Mouse (Mus musculus): ENCODE data around the gene Ppih. TPM values are rescaled to one million over a fixed set of nuclear protein-coding genes. Genes with fewer than 3 reads are reported as not detected.

The Ppih gene
- polyA plus RNA-seq, 1 experiment from 2014 or later: 133 TPM

DNA sequence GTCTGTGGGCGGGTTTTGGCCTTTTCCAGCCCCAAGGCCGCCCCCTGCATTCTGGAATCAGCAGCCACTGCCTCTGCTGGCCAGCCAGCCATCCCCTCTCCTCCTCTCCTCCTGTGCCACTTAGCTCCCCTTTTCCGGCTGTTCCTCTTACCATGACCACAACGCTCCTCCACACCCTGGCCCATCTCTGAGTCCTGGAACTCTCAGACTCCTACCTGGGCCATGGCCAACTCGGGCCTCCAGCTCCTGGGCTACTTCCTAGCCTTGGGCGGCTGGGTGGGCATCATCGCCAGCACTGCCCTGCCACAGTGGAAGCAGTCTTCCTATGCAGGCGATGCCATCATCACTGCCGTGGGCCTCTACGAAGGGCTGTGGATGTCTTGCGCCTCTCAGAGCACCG is 65.0 kb downstream of the Ppih start, which contains the start of gene Cldn19:
Gene Cldn19 (plus strand): TSS at position 64 of the 400 bp plus-strand sequence.
- no peaks in the 10 kb centered on the region for H3K27me3 ChIP-seq (ENCODE audit: control insufficient read depth, insufficient read depth, low read length)
- 73% methylated on average over 12 of the region's 12 CpGs for WGBS

DNA sequence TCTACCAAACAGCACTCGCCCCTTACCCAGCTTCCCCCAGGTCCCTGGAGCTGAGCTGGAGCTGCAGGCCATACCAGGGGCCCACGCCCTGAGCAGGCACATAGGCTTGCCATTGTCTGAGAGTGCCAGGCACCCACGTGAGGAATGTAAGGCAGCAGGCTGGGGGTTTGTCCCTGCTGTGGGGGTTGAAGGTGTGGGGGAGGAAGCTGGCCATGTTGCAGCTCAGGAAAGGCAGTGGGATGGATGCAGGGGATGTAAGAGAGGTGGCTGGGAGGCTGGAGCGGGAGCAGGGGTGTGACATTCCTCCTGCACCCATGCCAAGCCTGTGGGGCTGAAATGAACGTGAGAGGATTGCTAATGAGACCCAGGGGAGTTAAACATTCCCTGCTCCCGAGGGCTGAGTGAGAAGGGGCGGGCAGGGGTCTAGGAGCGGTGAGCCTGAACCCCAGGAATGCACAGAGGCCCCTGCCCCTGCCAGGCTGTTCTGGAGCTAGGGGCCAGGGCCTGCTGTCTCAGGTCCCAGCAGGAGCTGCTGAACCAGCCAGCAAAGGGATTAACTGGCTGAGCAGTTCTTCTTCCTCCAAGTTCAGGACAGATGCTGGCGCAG is 66.2 kb downstream of the Ppih start:
- peak overlapping the region; percentile 23 for H3K9ac ChIP-seq (ENCODE audit: low read length)
- H3K27me3 ChIP-seq (ENCODE audit: control insufficient read depth, insufficient read depth, low read length): no peaks in the 10 kb centered on the region
- no peak overlapping the region for H3K4me3 ChIP-seq (ENCODE audit: low read depth, low read length)
- no peak overlapping the region for H3K4me2 ChIP-seq (ENCODE audit: low read depth, low read length, severe bottlenecking)
- H3K9me3 ChIP-seq (ENCODE audit: control insufficient read depth, low read length): no peaks in the 10 kb centered on the region
- H3K27ac ChIP-seq (ENCODE audit: low read depth, low read length): peak overlapping the region; percentile 0; the same call in 1 of the 2 replicates
- DNase-seq (ENCODE audit: low spot score) (peak; percentile 61), ATAC-seq (replicated peaks; ENCODE audit: low FRiP score) (peak; percentile 67)
- WGBS: 32% methylated on average over 9 of the region's 9 CpGs
- no peaks in the 10 kb centered on the region for H3K36me3 ChIP-seq (ENCODE audit: control insufficient read depth, insufficient read depth, low read length)
- peaks cover 10% of the 10 kb centered on the region; the same call in 1 of the 2 replicates for H3K4me1 ChIP-seq (replicated peaks; ENCODE audit: control insufficient read depth, insufficient read depth, low read length)

More for the DNA sequence above, 65.0 kb downstream of the Ppih start, which contains the start of gene Cldn19:
- no peaks in the 10 kb centered on the region for H3K36me3 ChIP-seq (ENCODE audit: control insufficient read depth, insufficient read depth, low read length)
- no peak for ATAC-seq (replicated peaks; ENCODE audit: low FRiP score)
- no peak for DNase-seq (ENCODE audit: low spot score)
- H3K4me1 ChIP-seq (replicated peaks; ENCODE audit: control insufficient read depth, insufficient read depth, low read length): peaks cover 10% of the 10 kb centered on the region; the same call in 1 of the 2 replicates
- H3K9me3 ChIP-seq (ENCODE audit: control insufficient read depth, low read length): no peaks in the 10 kb centered on the region
- H3K9ac ChIP-seq (ENCODE audit: low read length): peak within 1 kb of the TSS; percentile 23; the same call in 1 of the 2 replicates
- H3K27ac ChIP-seq (ENCODE audit: low read depth, low read length): peak within 1 kb of the TSS; percentile 0; the same call in 1 of the 2 replicates
- no peak within 1 kb of the TSS for H3K4me3 ChIP-seq (ENCODE audit: low read depth, low read length)
- H3K4me2 ChIP-seq (ENCODE audit: low read depth, low read length, severe bottlenecking): no peak within 1 kb of the TSS

DNA sequence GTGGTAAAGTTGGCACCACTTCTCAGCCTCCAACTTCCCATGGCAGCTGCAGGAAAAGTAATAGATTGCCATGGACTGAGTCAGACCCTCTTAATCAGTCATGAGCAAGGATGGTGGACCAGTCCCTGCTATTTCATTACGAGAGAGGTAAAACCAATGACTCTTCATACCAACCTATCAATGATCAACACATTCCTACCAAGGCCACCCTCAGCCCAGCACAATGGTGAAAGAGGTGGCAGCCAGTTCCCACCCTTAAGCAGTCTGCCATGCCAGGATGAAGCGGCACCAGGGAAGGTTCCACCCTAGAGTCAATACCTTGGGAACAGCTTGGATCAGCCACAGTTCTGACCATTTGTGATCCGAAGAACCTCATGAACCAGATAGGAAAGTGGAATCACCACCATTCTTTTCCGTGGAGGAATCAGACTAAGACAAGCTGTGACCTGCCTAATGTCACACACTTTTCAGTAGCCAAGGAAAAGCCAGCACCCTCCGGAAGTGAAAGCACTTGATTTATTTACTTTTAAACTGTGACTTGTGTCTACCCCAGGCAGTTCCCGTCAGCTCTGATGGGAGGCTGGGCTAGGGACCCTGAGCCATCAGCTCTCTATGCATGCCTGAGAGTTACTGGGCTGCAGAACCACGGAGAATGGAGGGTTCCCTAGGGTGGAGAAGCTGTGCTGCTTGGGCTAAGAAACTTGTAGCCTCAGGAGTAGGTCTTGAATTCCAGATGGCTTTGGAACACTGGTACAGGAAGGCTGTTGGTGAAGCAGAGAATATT is 68.1 kb downstream of the Ppih start:
- Histone ChIP-seq H3K4me2 (ENCODE audit: low read depth, low read length, severe bottlenecking) (no peak overlapping the region), H3K9me3 (ENCODE audit: control insufficient read depth, low read length) (no peaks in the 10 kb centered on the region), H3K27me3 (ENCODE audit: control insufficient read depth, insufficient read depth, low read length) (no peaks in the 10 kb centered on the region), H3K27ac (ENCODE audit: low read depth, low read length) (no peak overlapping the region), H3K36me3 (ENCODE audit: control insufficient read depth, insufficient read depth, low read length) (no peaks in the 10 kb centered on the region), H3K4me1 (replicated peaks; ENCODE audit: control insufficient read depth, insufficient read depth, low read length) (peaks cover 17% of the 10 kb centered on the region; the same call in 1 of the 2 replicates), H3K4me3 (ENCODE audit: low read depth, low read length) (no peak overlapping the region), H3K9ac (ENCODE audit: low read length) (no peak overlapping the region)
- ATAC-seq (replicated peaks; ENCODE audit: low FRiP score) (no peak), DNase-seq (ENCODE audit: low spot score) (no peak)
- 80% methylated on average over 7 of the region's 7 CpGs for WGBS

Other genes starting within 250 kb of the Ppih start
- gene Slc2a1, start 211.8 kb downstream of the Ppih start, polyA plus RNA-seq (2014; fragmentation: Nextera tagmentation; extraction: Ambion mirVana): 171 and 181 TPM in 2 replicates
- 10.5 and 11.1 TPM in 2 replicates for gene Zfp691, start 146.4 kb downstream of the Ppih start, polyA plus RNA-seq (2014; fragmentation: Nextera tagmentation; extraction: Ambion mirVana)
- 11.1 and 11.4 TPM in 2 replicates for gene Ermap, start 130.5 kb downstream of the Ppih start, polyA plus RNA-seq (2014; fragmentation: Nextera tagmentation; extraction: Ambion mirVana)
- gene Svbp, start 125.2 kb downstream of the Ppih start, polyA plus RNA-seq (2014; fragmentation: Nextera tagmentation; extraction: Ambion mirVana): 146 and 150 TPM in 2 replicates
- not detected in 2 replicates for gene Tmem269, start 102.3 kb downstream of the Ppih start, polyA plus RNA-seq (2014; fragmentation: Nextera tagmentation; extraction: Ambion mirVana)
- gene AU022252, start 87.8 kb downstream of the Ppih start, polyA plus RNA-seq (2014; fragmentation: Nextera tagmentation; extraction: Ambion mirVana): 37.3 and 37.8 TPM in 2 replicates
- 16.8 and 17.8 TPM in 2 replicates for gene P3h1, start 87.6 kb downstream of the Ppih start, polyA plus RNA-seq (2014; fragmentation: Nextera tagmentation; extraction: Ambion mirVana)
- gene Cldn19, start 65.1 kb downstream of the Ppih start, polyA plus RNA-seq (2014; fragmentation: Nextera tagmentation; extraction: Ambion mirVana): 0.21 and 0.31 TPM in 2 replicates
- 1,312 and 1,467 TPM in 2 replicates for gene Ybx1, start 25.9 kb downstream of the Ppih start, polyA plus RNA-seq (2014; fragmentation: Nextera tagmentation; extraction: Ambion mirVana)
- gene Ccdc30, start 95.0 kb upstream of the Ppih start, polyA plus RNA-seq (2014; fragmentation: Nextera tagmentation; extraction: Ambion mirVana): 10.2 and 11.0 TPM in 2 replicates
- 19.5 and 19.9 TPM in 2 replicates for gene Ppcs, start 101.9 kb upstream of the Ppih start, polyA plus RNA-seq (2014; fragmentation: Nextera tagmentation; extraction: Ambion mirVana)
- not detected in 2 replicates for gene Zmynd12, start 102.3 kb upstream of the Ppih start, polyA plus RNA-seq (2014; fragmentation: Nextera tagmentation; extraction: Ambion mirVana)
- 5.2 and 5.6 TPM in 2 replicates for gene Rimkla, start 172.1 kb upstream of the Ppih start, polyA plus RNA-seq (2014; fragmentation: Nextera tagmentation; extraction: Ambion mirVana)
- gene Foxj3, start 216.5 kb upstream of the Ppih start, polyA plus RNA-seq (2014; fragmentation: Nextera tagmentation; extraction: Ambion mirVana): 27.9 and 30.9 TPM in 2 replicates
- 3.4 TPM in 2 replicates for gene Frg2f1, start 219.0 kb upstream of the Ppih start, polyA plus RNA-seq (2014; fragmentation: Nextera tagmentation; extraction: Ambion mirVana)

Measured in forebrain, embryonic 11.5 days (tissue).